ENCODE assay signal across 9 mouse cellular contexts in genomic region chr10:21378196-21378944, GRCm38 (mm10). TPM values are rescaled to one million over a fixed set of nuclear protein-coding genes. Genes with fewer than 3 reads are reported as not detected.
DNase-seq lines count a peak whose midpoint lies in the region; ATAC-seq lines count a peak whose summit lies in the region.
"Had no signal": no experiment of that assay in that cellular context is flagged by ENCODE, and none has a peak within 500 bp of the region (broad histone marks: within the 10 kb centered on the region; RNA-seq: fewer than 3 reads in every experiment).

No protein-coding gene starts in this region.

- H3K4me3 ChIP-seq in midbrain, embryonic 11.5 days (ENCODE audit: low read depth, low read length): no peak overlapping the region
- H3K4me3 ChIP-seq: hindbrain, embryonic 15.5 days had no signal

- H3K27me3 ChIP-seq in splenic B cell, adult 2 months (ENCODE audit: control insufficient read depth, insufficient read depth, low read length, poor library complexity, severe bottlenecking): no peaks in the 10 kb centered on the region
- no peaks in the 10 kb centered on the region for H3K27me3 ChIP-seq in midbrain, embryonic 11.5 days (ENCODE audit: control insufficient read depth, insufficient read depth, low read length)
- H3K27me3 ChIP-seq: hindbrain, embryonic 15.5 days had no signal

- ATAC-seq in midbrain, embryonic 11.5 days (ENCODE audit: low FRiP score): no peak

- DNase-seq in adrenal gland, postnatal 36 days: peak; percentile 22 to 35
- DNase-seq in adrenal gland, adult 8-10 months: no peak
- DNase-seq in spleen, postnatal 10 days (ENCODE audit: low spot score in 2 of 2): peak; percentile 29 to 60
- DNase-seq in spleen, adult 12 weeks (ENCODE audit: low spot score): no peak
- peak; percentile 55 for DNase-seq in kidney, postnatal 14 days
- DNase-seq in splenic B cell, adult 2 months (ENCODE audit: low read depth, low spot score): peak; percentile 45
- DNase-seq in yolk sac, embryonic 10.5 days (ENCODE audit: low spot score): no peak
- no peak for DNase-seq in midbrain, embryonic 11.5 days (ENCODE audit: low spot score, missing footprints)

- no peaks in the 10 kb centered on the region for H3K36me3 ChIP-seq in splenic B cell, adult 2 months (ENCODE audit: control insufficient read depth, insufficient read depth, low read length, poor library complexity, severe bottlenecking)
- no peaks in the 10 kb centered on the region for H3K36me3 ChIP-seq in midbrain, embryonic 11.5 days (ENCODE audit: control insufficient read depth, insufficient read depth, low read length)
- H3K36me3 ChIP-seq: hindbrain, embryonic 15.5 days had no signal

- no peaks in the 10 kb centered on the region for H3K4me1 ChIP-seq in midbrain, embryonic 11.5 days (ENCODE audit: control insufficient read depth, insufficient read depth, low read length)
- H3K4me1 ChIP-seq: hindbrain, embryonic 15.5 days had no signal

- WGBS in midbrain, embryonic 11.5 days: 74% methylated on average over 9 of the region's 9 CpGs

- no peak overlapping the region for H3K4me2 ChIP-seq in midbrain, embryonic 11.5 days
- H3K4me2 ChIP-seq: hindbrain, embryonic 15.5 days had no signal

- no peak overlapping the region for H3K9ac ChIP-seq in midbrain, embryonic 11.5 days (ENCODE audit: low read length)
- H3K9ac ChIP-seq: hindbrain, embryonic 15.5 days had no signal

- no peak overlapping the region for H3K27ac ChIP-seq in midbrain, embryonic 11.5 days (ENCODE audit: low read depth, low read length)
- H3K27ac ChIP-seq: hindbrain, embryonic 15.5 days had no signal

- no peaks in the 10 kb centered on the region for H3K9me3 ChIP-seq in midbrain, embryonic 11.5 days (ENCODE audit: control insufficient read depth, low read length)
- H3K9me3 ChIP-seq: hindbrain, embryonic 15.5 days had no signal

RNA-seq across cellular contexts. Expression of gene Aldh8a1, which starts 1.3 kb away (rescaled TPM):
- total RNA-seq in adrenal gland, postnatal 36 days (2021): not detected
- total RNA-seq in adrenal gland, adult 8-10 months (2022): under 1 TPM in 1 of 4 experiments, not detected in 3; 0.30 TPM
- 0.07 TPM in 1 of 2 replicates, not detected in the other for polyA plus RNA-seq in midbrain, embryonic 11.5 days (2014; fragmentation: Nextera tagmentation; extraction: Ambion mirVana)
- polyA plus RNA-seq: hindbrain, embryonic 15.5 days had no signal

Comparison
In these comparisons a context has a peak if more than half of its experiments do, and no peak if none do; other contexts are left out.
1. DNase-seq: peak in adrenal gland, postnatal 36 days (2 of 2), spleen, postnatal 10 days (2 of 2), kidney, postnatal 14 days (single experiment) and splenic B cell, adult 2 months (single experiment); none in adrenal gland, adult 8-10 months (single experiment), spleen, adult 12 weeks (single experiment), yolk sac, embryonic 10.5 days (single experiment) and midbrain, embryonic 11.5 days (single experiment).